Mouse (Mus musculus) lung, embryonic 14.5 days (tissue): ENCODE data around the gene Hyal2. TPM values are rescaled to one million over a fixed set of nuclear protein-coding genes. Genes with fewer than 3 reads are reported as not detected.

Source experiments
- ATAC-seq: fragments of 200-750 bp; cut with Nextera tagmentation; 2 replicates; pipeline ENCODE4 v1.8.0; 2017; ENCODE audit warnings: mild to moderate bottlenecking, moderate TSS enrichment, moderate library complexity; ENCODE audit not compliant: insufficient read depth
- DNase-seq: peaks from one replicate; pipeline ENCODE4 v3.0.0-alpha.2; 2015
- H3K27ac ChIP-seq: fragments of 300-500 bp; sonication (generic); 2 replicates; pipeline ENCODE4 v1.5.1; 2014; ENCODE audit warnings: low read depth, mild to moderate bottlenecking, moderate library complexity
- H3K27me3 ChIP-seq: fragments of 300-500 bp; sonication (generic); 2 replicates; pipeline ENCODE4 v1.6.1; 2014; ENCODE audit warnings: low read length, control low read depth; ENCODE audit not compliant: insufficient read depth
- H3K36me3 ChIP-seq: fragments of 300-500 bp; sonication (generic); 2 replicates; pipeline ENCODE4 v1.6.1; 2014; ENCODE audit warnings: control low read depth; ENCODE audit not compliant: insufficient read depth
- H3K4me1 ChIP-seq: fragments of 300-500 bp; sonication (generic); 2 replicates; pipeline ENCODE4 v1.6.1; 2014; ENCODE audit warnings: antibody characterized with exemption, control low read depth; ENCODE audit not compliant: insufficient read depth
- H3K4me2 ChIP-seq: fragments of 300-500 bp; sonication (generic); 2 replicates; pipeline ENCODE4 v1.6.1; 2014; ENCODE audit warnings: mild to moderate bottlenecking
- H3K4me3 ChIP-seq: fragments of 300-500 bp; sonication (generic); 2 replicates; pipeline ENCODE4 v1.5.1; 2014; ENCODE audit warnings: low read depth, low read length
- H3K9ac ChIP-seq: fragments of 300-500 bp; sonication (generic); 2 replicates; pipeline ENCODE4 v1.6.1; 2014
- H3K9me3 ChIP-seq: fragments of 300-500 bp; sonication (generic); 2 replicates; pipeline ENCODE4 v1.6.1; 2016; ENCODE audit warnings: low read depth, low read length, control low read depth
- CTCF ChIP-seq: IDR thresholded peaks from 2 replicates; pipeline ENCODE4 v1.5.1; 2016; ENCODE audit warnings: antibody characterized with exemption, low read depth
- WGBS: fragments of 180-500 bp; shearing (Covaris S2); extraction: QIAGEN DNeasy Blood & Tissue Kit; methylation state at CpG from one replicate; pipeline ENCODE4 v1.1.7; 2014; 5-methylcytosine and 5-hydroxymethylcytosine counted together
- polyA plus RNA-seq: library from polyadenylated mRNA; unstranded; fragments of >200 nt; fragmentation: Nextera tagmentation; extraction: Ambion mirVana; gene quantifications from 2 replicates; pipeline ENCODE4 v1.2.1, GENCODE M21; 2014

Hyal2 gene
- polyA plus RNA-seq, 1 experiment from 2014 or later: 129 TPM

DNA sequence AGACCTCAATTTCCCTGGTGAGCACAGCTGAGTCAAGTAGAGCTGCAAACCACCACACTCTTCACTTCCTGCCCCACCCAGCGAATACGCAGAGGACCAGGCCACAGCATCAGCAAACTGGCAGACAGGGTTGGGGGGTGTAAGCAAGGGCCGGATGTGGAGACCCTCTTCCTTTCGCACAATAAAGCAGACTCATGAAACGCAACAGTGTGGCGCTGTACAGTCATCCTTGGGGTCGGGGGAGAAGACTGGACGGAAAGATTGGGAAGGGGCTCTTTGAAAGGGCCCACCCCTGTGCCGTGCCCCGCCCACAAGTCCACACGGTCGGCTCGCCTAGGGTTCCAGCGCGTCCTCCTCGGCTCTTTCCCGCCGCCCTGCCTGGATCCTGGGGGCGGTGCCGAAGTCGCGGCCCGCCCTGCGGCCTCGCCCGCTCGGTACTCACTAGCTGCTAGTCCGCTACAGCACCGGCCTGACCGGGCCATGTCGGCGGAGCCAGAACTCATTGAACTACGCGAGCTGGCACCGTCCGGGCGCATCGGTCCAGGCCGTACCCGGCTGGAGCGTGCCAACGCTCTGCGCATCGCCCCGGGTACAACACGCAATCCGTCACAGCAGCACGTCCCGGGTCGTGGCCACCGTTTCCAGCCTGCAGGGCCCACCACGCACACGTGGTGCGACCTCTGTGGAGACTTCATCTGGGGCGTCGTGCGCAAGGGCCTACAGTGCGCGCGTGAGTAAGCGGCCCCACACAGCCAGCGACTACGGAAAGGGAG is 16.4 kb upstream of the Hyal2 start, which contains the start of gene Rassf1:
Gene Rassf1 (plus strand): TSS at position 439 of the 773 bp plus-strand sequence.
- Histone ChIP-seq H3K4me3 (peak within 1 kb of the TSS; percentile 60), H3K4me2 (peak within 1 kb of the TSS; percentile 97), H3K4me1 (peaks cover 32% of the 10 kb centered on the region), H3K9ac (peak within 1 kb of the TSS; percentile 75), H3K9me3 (no peaks in the 10 kb centered on the region), H3K36me3 (0 out of 2 replicates have a peak, but pooled peaks cover 2% of the 10 kb centered on the region), H3K27ac (peak within 1 kb of the TSS; percentile 82), H3K27me3 (no peaks in the 10 kb centered on the region)
- DNase-seq (peak; percentile 89), ATAC-seq (peak; percentile 48)
- WGBS: under 1% methylated on average over 63 of the region's 63 CpGs
- no peak for TF ChIP-seq CTCF

DNA sequence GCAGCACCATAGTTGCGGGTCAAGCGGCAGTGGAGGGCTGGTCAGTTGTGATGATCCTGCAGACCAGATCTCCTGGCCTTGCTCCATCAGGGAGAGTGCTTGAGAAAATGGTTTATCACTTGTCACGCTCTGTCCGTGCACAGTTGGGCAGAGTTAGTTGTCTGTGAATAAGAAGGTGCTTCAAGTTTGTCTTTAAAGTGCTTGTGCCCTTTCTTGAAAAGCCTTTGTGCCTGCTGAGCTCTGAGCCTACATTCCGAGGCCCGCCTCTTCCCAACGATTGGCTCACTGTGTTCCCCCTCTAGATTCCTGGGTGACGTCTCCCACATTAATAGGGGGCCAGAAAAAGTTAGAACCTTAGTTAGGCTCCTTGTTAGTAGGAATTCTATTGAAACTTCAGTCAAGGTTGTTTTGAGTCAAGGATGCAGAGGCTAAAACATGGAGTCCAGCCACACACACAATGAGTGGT is 15.8 kb upstream of the Hyal2 start:
- no peak for TF ChIP-seq CTCF
- DNase-seq: peak; percentile 71
- H3K4me2 ChIP-seq: peak overlapping the region; percentile 97
- H3K9ac ChIP-seq: peak overlapping the region; percentile 75
- peaks cover 35% of the 10 kb centered on the region for H3K4me1 ChIP-seq
- peak overlapping the region; percentile 60 for H3K4me3 ChIP-seq
- H3K9me3 ChIP-seq: no peaks in the 10 kb centered on the region
- H3K36me3 ChIP-seq: peaks cover 8% of the 10 kb centered on the region; the same call in 1 of the 2 replicates
- no peak for ATAC-seq
- H3K27me3 ChIP-seq: no peaks in the 10 kb centered on the region
- WGBS: 4% methylated on average over 8 of the region's 8 CpGs
- H3K27ac ChIP-seq: peak overlapping the region; percentile 82

DNA sequence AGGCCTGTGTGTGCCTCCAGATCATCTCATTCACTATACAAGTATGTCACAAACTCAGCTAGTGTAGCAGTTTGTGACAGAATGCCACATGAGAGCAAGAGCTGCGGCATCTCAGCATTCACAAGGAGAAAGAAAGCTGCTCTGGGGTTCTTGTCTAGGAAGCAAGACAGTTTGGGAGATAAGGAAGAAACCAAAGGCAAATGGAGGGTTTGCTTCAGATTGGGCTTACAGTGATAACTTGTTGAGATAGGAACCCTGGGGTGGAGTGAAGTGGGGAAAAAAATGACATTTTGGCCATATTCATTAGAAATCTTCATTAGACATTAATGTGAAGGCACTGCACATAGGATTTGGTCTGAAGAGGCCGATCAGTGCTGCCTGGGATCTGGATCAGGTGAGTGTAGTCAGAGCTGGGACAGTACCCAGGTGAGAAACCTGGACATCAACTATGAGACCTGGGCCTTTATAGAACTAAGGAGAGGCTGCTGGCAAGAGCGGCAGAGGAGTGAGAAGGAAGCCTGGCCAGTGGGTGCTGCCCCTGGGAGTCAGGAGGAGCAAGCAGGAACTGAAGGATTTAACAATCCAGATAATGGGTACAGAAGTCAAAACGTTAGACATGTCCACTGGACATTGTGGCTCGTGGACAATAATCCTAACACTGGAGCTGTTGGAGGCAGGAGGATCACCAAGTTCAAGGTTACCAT is 14.9 kb upstream of the Hyal2 start:
- Histone ChIP-seq H3K4me1 (peaks cover 30% of the 10 kb centered on the region), H3K4me2 (peak overlapping the region; percentile 97), H3K9me3 (no peaks in the 10 kb centered on the region), H3K27ac (peak overlapping the region; percentile 26; the same call in 1 of the 2 replicates), H3K9ac (peak overlapping the region; percentile 75), H3K27me3 (no peaks in the 10 kb centered on the region), H3K4me3 (peak overlapping the region; percentile 68), H3K36me3 (peaks cover 17% of the 10 kb centered on the region)
- DNase-seq (no peak), ATAC-seq (no peak)
- no peak for TF ChIP-seq CTCF
- WGBS: 72% methylated on average over 5 of the region's 5 CpGs

DNA sequence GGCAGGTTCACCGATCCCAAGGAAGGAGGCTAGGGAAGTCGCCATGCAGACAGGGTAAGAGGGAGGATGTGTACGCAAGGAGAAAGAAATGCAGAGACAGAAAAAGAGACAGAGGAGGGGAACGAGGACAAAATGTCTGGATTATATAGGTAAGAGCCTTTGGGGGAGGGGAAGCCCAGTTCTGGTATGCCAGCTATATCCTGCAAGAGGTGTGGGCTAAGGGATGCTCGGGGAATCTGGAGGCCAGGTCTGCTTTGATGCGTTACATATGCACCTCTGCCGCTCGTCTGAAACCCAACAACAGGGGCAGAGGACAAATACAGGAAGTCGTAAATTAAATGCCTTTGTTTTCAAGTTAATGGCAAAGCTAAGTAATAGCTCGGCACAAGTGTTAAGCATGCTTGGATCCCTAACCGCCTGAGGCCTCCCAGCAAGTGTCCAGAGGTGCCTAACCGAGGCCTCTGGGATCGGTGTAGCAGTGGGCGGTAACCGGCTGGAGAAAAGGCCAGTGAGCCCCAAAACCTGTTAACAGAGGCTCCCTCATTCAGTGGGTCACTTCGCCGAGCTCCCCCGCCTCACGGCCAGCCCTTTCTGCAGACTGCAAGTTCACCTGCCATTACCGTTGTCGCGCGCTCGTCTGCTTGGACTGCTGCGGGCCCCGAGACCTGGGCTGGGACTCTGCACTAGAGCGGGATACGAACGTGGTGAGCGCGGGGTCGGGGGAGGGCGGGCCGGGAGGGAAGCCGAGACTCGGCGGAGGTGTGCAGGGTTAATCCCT is 14.0 kb upstream of the Hyal2 start:
- H3K9me3 ChIP-seq: no peaks in the 10 kb centered on the region
- H3K4me3 ChIP-seq: peak overlapping the region; percentile 68
- ATAC-seq (peak; percentile 46), DNase-seq (no peak)
- peak overlapping the region; percentile 69 for H3K9ac ChIP-seq
- peaks cover 26% of the 10 kb centered on the region for H3K36me3 ChIP-seq
- WGBS: 5% methylated on average over 37 of the region's 37 CpGs
- peak overlapping the region; percentile 97 for H3K4me2 ChIP-seq
- peak overlapping the region; percentile 98 for H3K27ac ChIP-seq
- peaks cover 30% of the 10 kb centered on the region for H3K4me1 ChIP-seq
- no peaks in the 10 kb centered on the region for H3K27me3 ChIP-seq
- TF ChIP-seq CTCF: no peak

DNA sequence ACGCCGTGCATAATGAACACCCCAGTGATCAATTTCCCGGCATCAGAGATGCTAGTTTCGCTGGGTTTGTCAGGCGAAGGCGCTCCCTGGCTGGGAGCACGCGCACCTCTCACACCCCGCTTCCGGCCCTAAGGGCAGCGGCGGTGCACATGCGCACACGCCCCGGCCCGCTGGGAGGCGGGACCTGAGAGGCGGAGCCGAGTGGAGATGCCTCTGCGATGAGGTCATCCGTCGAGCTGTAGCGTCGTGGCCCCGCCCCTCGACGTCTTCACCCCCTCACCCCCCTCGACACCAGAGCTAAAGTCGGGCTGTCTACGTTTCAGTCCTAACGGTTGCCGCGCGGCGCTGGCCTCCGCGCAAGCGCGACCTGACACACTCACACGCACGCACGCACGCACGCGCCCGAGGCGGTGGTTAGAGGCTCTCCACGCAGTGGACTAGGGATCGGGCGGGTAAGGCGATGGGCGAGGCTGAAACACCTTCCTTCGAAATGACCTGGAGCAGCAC is 13.4 kb upstream of the Hyal2 start:
- Histone ChIP-seq H3K27me3 (no peaks in the 10 kb centered on the region), H3K4me2 (peak overlapping the region; percentile 97), H3K9me3 (no peaks in the 10 kb centered on the region), H3K4me3 (peak overlapping the region; percentile 68), H3K36me3 (peaks cover 32% of the 10 kb centered on the region), H3K27ac (peak overlapping the region; percentile 98), H3K9ac (peak overlapping the region; percentile 76), H3K4me1 (peaks cover 30% of the 10 kb centered on the region)
- under 1% methylated on average over 53 of the region's 53 CpGs for WGBS
- peak; percentile 99 for DNase-seq
- TF ChIP-seq CTCF: peak; percentile 35
- ATAC-seq: peak; percentile 89

DNA sequence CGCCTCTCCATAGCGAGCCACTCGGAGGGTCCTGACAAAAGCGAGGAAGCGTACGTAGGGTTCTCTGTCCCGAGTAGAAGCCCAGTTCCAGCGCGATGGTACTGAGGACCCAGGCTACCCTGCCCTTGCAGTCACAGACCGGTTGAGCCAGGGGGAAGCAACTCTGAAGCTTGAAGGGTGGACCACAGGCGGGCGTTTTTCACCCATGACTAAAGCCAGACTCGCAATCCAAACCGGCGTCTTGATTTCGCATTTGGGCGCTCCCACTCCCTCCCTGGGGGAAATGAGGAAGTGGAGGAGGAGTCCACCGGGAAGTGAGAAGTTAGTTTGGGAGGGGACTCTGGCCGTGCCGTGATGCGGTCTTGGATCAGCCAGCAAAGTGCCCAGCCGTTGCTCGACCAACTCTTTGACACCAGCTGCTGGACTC is 12.7 kb upstream of the Hyal2 start:
- Histone ChIP-seq H3K9ac (peak overlapping the region; percentile 76), H3K27ac (peak overlapping the region; percentile 98), H3K4me2 (peak overlapping the region; percentile 97), H3K36me3 (peaks cover 39% of the 10 kb centered on the region), H3K4me3 (peak overlapping the region; percentile 68), H3K27me3 (no peaks in the 10 kb centered on the region), H3K9me3 (no peaks in the 10 kb centered on the region), H3K4me1 (peaks cover 30% of the 10 kb centered on the region)
- TF ChIP-seq CTCF: no peak
- under 1% methylated on average over 23 of the region's 23 CpGs for WGBS
- DNase-seq (peak; percentile 79), ATAC-seq (peak; percentile 12)
